Mouse (Mus musculus) heart, adult 11 months (tissue): ENCODE data around the gene Tbc1d32.

Source experiments
- DNase-seq: peaks from one replicate; pipeline ENCODE4 v3.0.0; 2022

Tbc1d32 gene

GRCm38 (mm10) chr10:56106333-56106995, 122.0 kb downstream of the Tbc1d32 start, which contains the start of gene Msl3l2:
TSS of gene Msl3l2 (plus strand) at chr10:56106917.
- peak; percentile 99 for DNase-seq

GRCm38 (mm10) chr10:56099641-56100310, 128.7 kb downstream of the Tbc1d32 start:
- DNase-seq = no peak

DNA sequence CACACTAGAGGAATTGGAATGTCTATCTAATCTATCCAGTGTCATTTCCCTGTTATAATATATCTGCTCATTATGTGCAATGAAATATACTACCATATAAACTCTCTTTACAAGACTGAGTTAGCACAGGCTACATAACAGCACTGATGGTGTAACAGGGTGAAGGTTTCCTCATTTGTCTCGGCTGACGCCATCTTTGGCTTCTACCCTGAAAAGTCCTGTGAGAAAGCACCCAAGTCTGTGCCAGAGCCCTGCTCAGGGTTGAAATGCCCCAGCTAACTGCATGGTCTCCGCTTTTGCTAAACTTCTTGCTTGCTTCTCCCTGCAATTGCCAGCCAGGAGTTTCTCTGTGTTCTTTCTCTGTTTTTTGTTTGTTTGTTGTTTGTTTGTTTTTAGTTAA, 129.4 kb downstream of the Tbc1d32 start:
- DNase-seq = no peak

GRCm38 (mm10) chr10:56096757-56097156, 131.7 kb downstream of the Tbc1d32 start:
- DNase-seq = no peak

GRCm38 (mm10) chr10:56094586-56094985, 133.9 kb downstream of the Tbc1d32 start:
- DNase-seq = no peak

GRCm38 (mm10) chr10:56089714-56090113, 138.8 kb downstream of the Tbc1d32 start:
- no peak for DNase-seq

GRCm38 (mm10) chr10:56062746-56063145, 165.7 kb downstream of the Tbc1d32 start:
- no peak for DNase-seq

DNA sequence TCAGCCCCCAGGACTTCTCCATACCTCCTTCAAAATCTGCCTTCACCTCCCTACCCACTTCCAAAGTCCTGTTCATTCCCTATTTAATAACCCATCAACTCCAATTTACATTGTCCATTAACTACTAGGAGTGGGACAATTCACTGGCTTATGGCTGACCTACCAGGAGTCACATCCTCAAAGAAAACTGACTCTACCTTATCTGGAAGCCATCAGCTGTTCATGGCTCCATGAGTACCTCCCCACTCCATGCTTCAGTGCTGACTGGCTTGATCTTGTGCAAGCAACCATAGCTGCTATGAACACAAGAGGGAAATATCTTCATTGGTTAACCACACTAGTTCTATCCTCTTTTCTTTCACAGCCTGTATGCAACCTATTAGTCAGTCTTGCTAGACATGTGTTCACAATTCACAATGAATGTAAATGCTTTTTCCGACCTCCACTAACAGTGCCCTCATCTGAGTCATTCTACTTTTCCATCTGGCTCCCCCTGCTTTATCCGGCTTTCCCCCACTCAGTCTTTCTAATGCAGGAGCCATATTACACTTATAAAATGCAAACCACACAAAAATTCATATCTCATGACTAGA, 167.2 kb downstream of the Tbc1d32 start:
- DNase-seq = no peak

DNA sequence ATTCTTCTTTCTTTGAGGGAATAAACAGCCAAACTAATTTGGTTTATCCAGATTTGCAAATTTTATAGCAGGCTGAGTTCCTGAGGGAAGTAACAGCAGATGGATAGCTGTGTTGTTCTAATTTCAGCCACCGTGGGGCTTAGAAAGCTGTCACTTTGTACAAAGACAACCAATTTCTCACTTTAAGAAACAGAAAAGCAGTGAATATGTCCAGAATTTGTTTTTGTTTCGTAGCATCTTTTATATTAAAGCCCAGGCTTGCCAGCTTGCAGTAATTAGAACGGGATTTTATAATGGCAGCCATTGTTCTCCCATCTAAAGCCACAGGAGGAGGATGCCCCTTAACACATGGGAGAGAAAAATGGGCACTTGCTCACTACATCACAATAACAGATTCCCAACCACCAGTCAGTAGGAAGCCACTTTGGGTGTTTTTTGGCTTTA, 169.5 kb downstream of the Tbc1d32 start:
- DNase-seq = no peak

DNA sequence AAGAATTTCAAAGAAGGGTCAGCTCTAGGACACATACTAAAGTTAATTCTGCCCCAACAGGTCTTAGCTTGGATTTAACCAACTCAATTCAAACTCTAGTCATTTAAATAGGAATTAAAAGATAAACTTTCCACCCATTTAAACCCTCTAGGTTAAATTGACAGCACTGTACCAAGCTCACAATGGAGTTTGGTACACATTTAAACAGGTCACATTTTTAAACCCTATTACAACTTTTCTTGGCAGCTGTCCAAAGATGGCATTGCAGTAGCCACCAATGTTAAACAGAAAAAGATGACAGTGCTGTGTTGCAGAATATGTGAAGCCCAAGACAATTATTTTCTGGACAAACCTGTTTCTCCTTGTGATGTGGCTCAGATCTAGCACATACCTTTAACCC, 203.1 kb downstream of the Tbc1d32 start:
- no peak for DNase-seq

- DNase-seq = no peak
Measured at GRCm38 (mm10) chr10:56024579-56024978, 203.9 kb downstream of the Tbc1d32 start.

- DNase-seq = no peak
Measured at GRCm38 (mm10) chr10:55979898-55980521, 248.5 kb downstream of the Tbc1d32 start.

DNA sequence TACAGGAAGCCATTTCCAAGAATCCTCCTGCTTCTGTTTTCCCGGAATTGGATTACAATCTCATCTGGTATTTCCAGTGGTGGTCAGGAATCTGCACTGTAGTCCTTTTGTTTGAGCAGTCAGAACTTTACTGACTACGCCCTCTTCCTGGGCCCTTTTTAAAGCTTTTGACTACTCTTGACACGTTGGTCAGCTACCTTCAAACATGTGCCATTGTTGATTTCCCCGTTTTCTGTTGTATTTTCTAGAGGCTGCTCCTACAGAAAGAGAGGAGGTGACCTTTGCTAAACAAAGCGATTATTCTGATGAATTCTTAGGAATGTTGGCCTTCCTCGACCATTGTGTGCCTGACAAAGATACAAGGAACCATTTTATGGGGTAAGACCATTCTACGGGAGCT, 250.5 kb downstream of the Tbc1d32 start:
- no peak for DNase-seq
